Mouse (Mus musculus) kidney, adult 11 months (tissue): Measurements from ENCODE around the gene Naif1.

ENCODE experiments used
- DNase-seq: peaks from one replicate; pipeline ENCODE4 v3.0.0; 2022

The Naif1 gene

DNA sequence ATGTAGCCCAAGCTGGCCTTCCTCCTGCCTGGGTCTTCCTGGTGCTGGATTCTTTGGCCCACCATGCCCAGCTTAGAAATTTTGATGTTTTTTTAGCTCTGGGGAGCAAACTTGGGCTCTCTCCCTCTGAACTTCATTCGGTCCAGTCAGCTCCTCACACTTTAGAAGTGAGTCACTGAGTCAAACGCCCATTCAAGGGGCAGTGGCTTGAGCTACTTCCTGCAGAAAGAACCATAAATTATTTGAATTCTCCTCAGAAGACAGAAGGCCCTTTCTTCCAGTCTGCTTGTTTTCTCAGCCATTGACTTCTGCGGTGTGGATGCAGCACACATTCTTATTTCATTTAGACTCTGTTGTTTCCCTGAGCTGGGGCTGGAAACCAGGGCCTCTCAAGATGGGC, 53.3 kb downstream of the Naif1 start:
- DNase-seq = no peak

DNA sequence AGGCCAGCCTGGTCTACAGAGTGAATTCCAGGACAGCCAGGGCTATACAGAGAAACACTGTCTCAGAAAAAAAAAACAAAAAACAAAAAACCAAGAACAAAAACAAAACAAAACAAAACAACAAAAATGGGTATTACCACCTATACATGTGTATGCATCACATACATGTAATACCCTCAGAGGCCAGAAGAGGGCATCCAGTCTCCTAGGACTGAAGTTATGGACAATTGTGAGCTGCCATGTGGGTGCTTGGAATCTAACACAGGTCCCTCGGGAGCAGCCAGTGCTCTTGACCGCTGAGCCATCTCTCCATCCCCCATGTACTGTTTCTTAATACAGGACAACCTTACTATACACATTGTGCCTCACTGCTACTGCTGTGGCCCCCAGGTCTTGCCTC, 55.3 kb downstream of the Naif1 start:
- no peak for DNase-seq
